Mouse (Mus musculus): ENCODE measurements around the gene 4930519P11Rik. TPM values are rescaled to one million over a fixed set of nuclear protein-coding genes. Genes with fewer than 3 reads are reported as not detected.

4930519P11Rik gene
- polyA plus RNA-seq, 1 experiment from 2014 or later = 0.72 TPM

DNA sequence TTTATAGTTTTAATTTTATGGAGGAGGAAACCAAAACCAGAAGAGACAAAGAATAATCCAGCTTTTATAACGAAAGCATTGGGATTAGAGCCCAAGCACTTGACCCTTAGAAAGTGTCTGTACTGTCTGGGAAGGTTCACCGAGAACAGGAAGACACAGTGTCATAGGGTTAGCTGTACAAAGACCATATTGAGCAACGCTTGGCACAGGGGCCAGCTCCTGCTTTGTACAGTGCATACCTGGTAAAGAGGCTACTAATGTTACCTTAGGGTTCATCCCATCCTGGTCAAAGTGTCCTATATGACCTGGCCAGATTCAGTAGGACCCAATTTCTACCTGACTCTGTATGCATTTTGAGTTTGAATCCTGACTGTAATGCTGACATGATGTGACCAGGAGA, 11.9 kb downstream of the 4930519P11Rik start:
- ATAC-seq (replicated peaks; ENCODE audit: insufficient number of reproducible peaks, low FRiP score, low TSS enrichment) = no peak
- Histone ChIP-seq H3K36me3 (ENCODE audit: control insufficient read depth, insufficient read depth, low read length) (no peaks in the 10 kb centered on the region), H3K27me3 (ENCODE audit: control insufficient read depth, insufficient read depth, low read length) (no peaks in the 10 kb centered on the region), H3K4me2 (no peak overlapping the region), H3K9me3 (replicated peaks; ENCODE audit: control insufficient read depth, low read length) (no peaks in the 10 kb centered on the region), H3K9ac (ENCODE audit: low read depth, low read length) (no peak overlapping the region), H3K4me3 (ENCODE audit: low read depth, low read length) (no peak overlapping the region), H3K27ac (ENCODE audit: low read depth, low read length) (no peak overlapping the region), H3K4me1 (ENCODE audit: control insufficient read depth, insufficient read depth, low read length) (no peaks in the 10 kb centered on the region)
- WGBS (ENCODE audit: insufficient replicate concordance) = 78% methylated on average over 3 of the region's 3 CpGs

DNA sequence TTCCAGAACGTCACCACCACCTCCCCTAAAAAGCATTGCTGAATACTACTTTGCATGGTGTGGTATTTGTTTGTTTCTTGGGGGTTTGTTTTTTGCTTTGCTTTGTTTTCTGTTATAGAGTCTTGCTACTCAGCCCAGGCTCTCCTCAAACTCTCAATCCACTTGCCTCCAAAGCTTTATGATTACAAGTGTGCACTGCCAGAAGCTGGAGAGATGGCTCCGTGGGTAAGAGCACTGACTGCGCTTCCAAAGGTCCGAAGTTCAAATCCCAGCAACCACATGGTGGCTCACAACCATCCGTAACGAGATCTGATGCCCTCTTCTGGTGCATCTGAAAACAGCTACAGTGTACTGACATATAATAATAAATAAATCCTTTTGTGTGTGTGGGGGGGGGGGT, 12.7 kb downstream of the 4930519P11Rik start:
- H3K36me3 ChIP-seq (ENCODE audit: control insufficient read depth, insufficient read depth, low read length) = no peaks in the 10 kb centered on the region
- no peaks in the 10 kb centered on the region for H3K4me1 ChIP-seq (ENCODE audit: control insufficient read depth, insufficient read depth, low read length)
- ATAC-seq (replicated peaks; ENCODE audit: insufficient number of reproducible peaks, low FRiP score, low TSS enrichment) = no peak
- no peak overlapping the region for H3K27ac ChIP-seq (ENCODE audit: low read depth, low read length)
- H3K27me3 ChIP-seq (ENCODE audit: control insufficient read depth, insufficient read depth, low read length) = no peaks in the 10 kb centered on the region
- no peak overlapping the region for H3K4me2 ChIP-seq
- H3K4me3 ChIP-seq (ENCODE audit: low read depth, low read length) = no peak overlapping the region
- no peak overlapping the region for H3K9ac ChIP-seq (ENCODE audit: low read depth, low read length)
- H3K9me3 ChIP-seq (replicated peaks; ENCODE audit: control insufficient read depth, low read length) = no peaks in the 10 kb centered on the region
- WGBS (ENCODE audit: insufficient replicate concordance) = 67% methylated on average over 6 of the region's 6 CpGs

DNA sequence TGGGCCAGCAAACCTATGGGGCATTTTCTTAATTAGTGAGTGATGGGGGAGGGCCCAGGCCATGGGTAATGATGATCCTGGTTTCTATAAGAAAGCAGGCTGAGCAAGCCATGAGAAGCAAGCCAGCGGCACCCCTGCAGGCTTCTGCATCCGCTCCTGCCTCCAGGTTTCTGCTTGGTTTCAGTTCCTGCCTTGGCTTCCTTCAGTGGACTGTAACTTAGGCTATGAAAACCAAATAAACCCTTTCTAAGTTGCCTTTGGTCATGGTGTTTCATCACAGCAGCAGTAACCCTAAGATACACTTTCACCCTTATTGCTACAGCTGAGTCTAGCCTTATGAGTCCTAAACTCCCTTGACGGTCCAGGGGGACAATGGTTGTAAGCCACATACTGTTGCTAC, 15.8 kb downstream of the 4930519P11Rik start:
- WGBS (ENCODE audit: insufficient replicate concordance) = 82% methylated on average over 3 of the region's 3 CpGs
- ATAC-seq (replicated peaks; ENCODE audit: insufficient number of reproducible peaks, low FRiP score, low TSS enrichment) = no peak
- no peaks in the 10 kb centered on the region for H3K4me1 ChIP-seq (ENCODE audit: control insufficient read depth, insufficient read depth, low read length)
- H3K9ac ChIP-seq (ENCODE audit: low read depth, low read length) = no peak overlapping the region
- H3K4me2 ChIP-seq = no peak overlapping the region
- H3K4me3 ChIP-seq (ENCODE audit: low read depth, low read length) = no peak overlapping the region
- H3K27me3 ChIP-seq (ENCODE audit: control insufficient read depth, insufficient read depth, low read length) = no peaks in the 10 kb centered on the region
- no peak overlapping the region for H3K27ac ChIP-seq (ENCODE audit: low read depth, low read length)
- 0 out of 2 replicates have a peak, but pooled peaks cover 3% of the 10 kb centered on the region for H3K9me3 ChIP-seq (replicated peaks; ENCODE audit: control insufficient read depth, low read length)
- H3K36me3 ChIP-seq (ENCODE audit: control insufficient read depth, insufficient read depth, low read length) = no peaks in the 10 kb centered on the region

DNA sequence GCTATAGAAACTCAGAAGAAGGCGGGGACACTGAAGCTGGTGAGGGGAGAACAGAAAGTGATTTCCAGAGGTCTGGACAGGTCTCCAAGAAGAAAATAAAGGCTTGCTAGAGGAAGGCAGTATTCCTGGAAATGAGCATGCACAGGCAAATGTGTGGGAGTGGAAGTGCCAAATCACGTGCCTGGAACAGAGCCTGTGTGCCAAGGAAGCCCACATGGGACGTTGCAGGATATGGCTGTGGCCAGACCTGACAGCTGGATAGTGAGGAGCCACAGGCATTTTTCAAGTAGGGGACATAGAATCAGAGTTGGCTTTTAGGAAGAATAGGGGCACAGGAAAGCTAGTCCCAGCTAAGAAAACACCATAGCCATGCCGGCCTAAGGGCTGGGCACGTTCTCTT, 17.5 kb downstream of the 4930519P11Rik start:
- H3K4me3 ChIP-seq (ENCODE audit: low read depth, low read length) = no peak overlapping the region
- no peaks in the 10 kb centered on the region for H3K4me1 ChIP-seq (ENCODE audit: control insufficient read depth, insufficient read depth, low read length)
- WGBS (ENCODE audit: insufficient replicate concordance) = 74% methylated on average over 5 of the region's 5 CpGs
- H3K27ac ChIP-seq (ENCODE audit: low read depth, low read length) = no peak overlapping the region
- no peaks in the 10 kb centered on the region for H3K36me3 ChIP-seq (ENCODE audit: control insufficient read depth, insufficient read depth, low read length)
- no peak overlapping the region for H3K9ac ChIP-seq (ENCODE audit: low read depth, low read length)
- H3K4me2 ChIP-seq = no peak overlapping the region
- 0 out of 2 replicates have a peak, but pooled peaks cover 3% of the 10 kb centered on the region for H3K9me3 ChIP-seq (replicated peaks; ENCODE audit: control insufficient read depth, low read length)
- ATAC-seq (replicated peaks; ENCODE audit: insufficient number of reproducible peaks, low FRiP score, low TSS enrichment) = no peak
- H3K27me3 ChIP-seq (ENCODE audit: control insufficient read depth, insufficient read depth, low read length) = no peaks in the 10 kb centered on the region

DNA sequence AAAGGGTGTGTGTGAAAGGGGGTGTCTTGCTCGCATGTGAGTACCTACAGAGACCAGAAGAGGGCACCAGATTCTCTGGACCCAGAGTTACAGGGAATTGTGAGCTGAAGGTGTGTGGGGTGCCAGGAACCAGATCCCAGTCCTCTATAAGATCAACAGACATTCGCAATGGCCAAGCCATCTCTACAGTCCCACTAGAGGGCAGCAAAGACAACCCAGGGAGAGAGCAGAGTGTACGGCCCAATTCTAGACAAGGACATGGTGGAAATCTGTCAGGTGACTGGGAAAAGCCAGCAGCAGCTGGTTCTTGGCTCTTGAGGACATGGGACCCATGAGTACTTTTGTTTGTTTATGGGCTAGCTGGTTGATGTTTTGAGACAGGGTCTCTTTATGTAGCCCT, 20.2 kb downstream of the 4930519P11Rik start:
- Histone ChIP-seq H3K4me1 (ENCODE audit: control insufficient read depth, insufficient read depth, low read length) (no peaks in the 10 kb centered on the region), H3K4me2 (no peak overlapping the region), H3K27me3 (ENCODE audit: control insufficient read depth, insufficient read depth, low read length) (no peaks in the 10 kb centered on the region), H3K36me3 (ENCODE audit: control insufficient read depth, insufficient read depth, low read length) (no peaks in the 10 kb centered on the region), H3K27ac (ENCODE audit: low read depth, low read length) (no peak overlapping the region), H3K9ac (ENCODE audit: low read depth, low read length) (no peak overlapping the region), H3K4me3 (ENCODE audit: low read depth, low read length) (no peak overlapping the region), H3K9me3 (replicated peaks; ENCODE audit: control insufficient read depth, low read length) (0 out of 2 replicates have a peak, but pooled peaks cover 3% of the 10 kb centered on the region)
- no peak for ATAC-seq (replicated peaks; ENCODE audit: insufficient number of reproducible peaks, low FRiP score, low TSS enrichment)
- WGBS (ENCODE audit: insufficient replicate concordance) = 61% methylated on average over 3 of the region's 3 CpGs

DNA sequence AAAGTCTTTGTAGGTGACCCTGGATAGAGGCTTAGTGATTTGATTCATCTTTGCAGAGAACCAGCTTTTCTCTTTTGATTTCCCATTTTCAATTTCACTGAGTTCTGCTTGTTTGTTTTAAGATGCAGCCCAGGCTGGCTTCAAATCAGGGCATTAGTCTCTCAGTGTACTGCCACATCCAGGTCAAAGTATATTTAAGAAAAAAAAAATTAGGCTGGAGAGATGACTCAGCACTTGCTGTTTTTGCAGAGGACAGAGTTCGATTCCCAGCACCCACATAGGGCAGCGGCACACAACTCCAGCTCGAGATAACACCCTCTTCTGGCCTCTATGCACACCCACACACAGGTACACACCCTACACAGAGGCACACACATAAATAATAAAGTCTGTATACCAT, 22.0 kb downstream of the 4930519P11Rik start:
- WGBS (ENCODE audit: insufficient replicate concordance) = 84% methylated on average over 3 of the region's 3 CpGs
- Histone ChIP-seq H3K36me3 (ENCODE audit: control insufficient read depth, insufficient read depth, low read length) (no peaks in the 10 kb centered on the region), H3K9ac (ENCODE audit: low read depth, low read length) (no peak overlapping the region), H3K9me3 (replicated peaks; ENCODE audit: control insufficient read depth, low read length) (0 out of 2 replicates have a peak, but pooled peaks cover 3% of the 10 kb centered on the region), H3K27me3 (ENCODE audit: control insufficient read depth, insufficient read depth, low read length) (no peaks in the 10 kb centered on the region), H3K4me2 (no peak overlapping the region), H3K4me3 (ENCODE audit: low read depth, low read length) (no peak overlapping the region), H3K27ac (ENCODE audit: low read depth, low read length) (no peak overlapping the region), H3K4me1 (ENCODE audit: control insufficient read depth, insufficient read depth, low read length) (no peaks in the 10 kb centered on the region)
- no peak for ATAC-seq (replicated peaks; ENCODE audit: insufficient number of reproducible peaks, low FRiP score, low TSS enrichment)

DNA sequence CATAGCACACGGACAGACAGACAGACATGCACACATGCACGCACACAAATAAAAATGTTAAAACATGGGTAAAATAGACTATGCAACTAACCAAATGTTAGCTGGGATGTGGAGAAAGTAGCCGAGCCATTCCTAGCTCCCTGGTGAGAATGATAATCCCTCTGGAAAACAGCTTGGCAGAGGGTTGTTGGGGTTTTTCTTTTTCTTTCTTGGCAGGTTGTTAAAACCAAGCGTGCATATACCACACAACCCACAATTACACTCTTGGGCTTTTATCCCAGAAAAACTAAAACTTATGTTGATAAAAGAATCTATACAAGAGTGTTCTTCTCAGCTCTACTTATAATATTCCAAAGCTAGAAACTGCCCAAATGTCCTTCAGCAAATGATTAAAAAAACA, 24.2 kb downstream of the 4930519P11Rik start:
- Histone ChIP-seq H3K27ac (ENCODE audit: low read depth, low read length) (no peak overlapping the region), H3K9me3 (replicated peaks; ENCODE audit: control insufficient read depth, low read length) (0 out of 2 replicates have a peak, but pooled peaks cover 3% of the 10 kb centered on the region), H3K27me3 (ENCODE audit: control insufficient read depth, insufficient read depth, low read length) (0 out of 2 replicates have a peak, but pooled peaks cover 2% of the 10 kb centered on the region), H3K9ac (ENCODE audit: low read depth, low read length) (no peak overlapping the region), H3K4me3 (ENCODE audit: low read depth, low read length) (no peak overlapping the region), H3K4me1 (ENCODE audit: control insufficient read depth, insufficient read depth, low read length) (peaks cover 3% of the 10 kb centered on the region), H3K36me3 (ENCODE audit: control insufficient read depth, insufficient read depth, low read length) (no peaks in the 10 kb centered on the region), H3K4me2 (no peak overlapping the region)
- 82% methylated on average over 4 of the region's 4 CpGs for WGBS (ENCODE audit: insufficient replicate concordance)
- no peak for ATAC-seq (replicated peaks; ENCODE audit: insufficient number of reproducible peaks, low FRiP score, low TSS enrichment)

DNA sequence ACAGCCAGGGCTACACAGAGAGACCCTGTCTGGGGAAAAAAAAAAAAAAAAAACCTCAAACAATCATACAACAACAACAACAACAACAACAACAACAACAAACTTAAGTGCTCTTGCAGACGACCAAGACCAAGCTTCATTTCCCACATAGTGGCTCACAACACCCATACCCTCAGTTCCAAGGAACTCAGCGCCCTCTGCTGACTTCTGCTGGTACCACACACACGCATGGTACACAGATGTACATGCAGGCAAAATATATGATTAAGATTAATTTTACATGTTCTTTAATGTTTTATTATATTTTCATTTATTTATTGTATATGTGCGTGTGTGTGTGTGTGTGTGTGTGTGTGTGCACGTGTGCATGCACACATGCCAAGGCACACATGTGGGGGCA, 26.8 kb downstream of the 4930519P11Rik start:
- Histone ChIP-seq H3K4me3 (ENCODE audit: low read depth, low read length) (no peak overlapping the region), H3K36me3 (ENCODE audit: control insufficient read depth, insufficient read depth, low read length) (no peaks in the 10 kb centered on the region), H3K9me3 (replicated peaks; ENCODE audit: control insufficient read depth, low read length) (no peaks in the 10 kb centered on the region), H3K9ac (ENCODE audit: low read depth, low read length) (no peak overlapping the region), H3K27ac (ENCODE audit: low read depth, low read length) (no peak overlapping the region), H3K4me2 (no peak overlapping the region), H3K4me1 (ENCODE audit: control insufficient read depth, insufficient read depth, low read length) (peaks cover 6% of the 10 kb centered on the region), H3K27me3 (ENCODE audit: control insufficient read depth, insufficient read depth, low read length) (0 out of 2 replicates have a peak, but pooled peaks cover 2% of the 10 kb centered on the region)
- WGBS (ENCODE audit: insufficient replicate concordance) = 73% methylated on average over 5 of the region's 5 CpGs
- ATAC-seq (replicated peaks; ENCODE audit: insufficient number of reproducible peaks, low FRiP score, low TSS enrichment) = no peak

DNA sequence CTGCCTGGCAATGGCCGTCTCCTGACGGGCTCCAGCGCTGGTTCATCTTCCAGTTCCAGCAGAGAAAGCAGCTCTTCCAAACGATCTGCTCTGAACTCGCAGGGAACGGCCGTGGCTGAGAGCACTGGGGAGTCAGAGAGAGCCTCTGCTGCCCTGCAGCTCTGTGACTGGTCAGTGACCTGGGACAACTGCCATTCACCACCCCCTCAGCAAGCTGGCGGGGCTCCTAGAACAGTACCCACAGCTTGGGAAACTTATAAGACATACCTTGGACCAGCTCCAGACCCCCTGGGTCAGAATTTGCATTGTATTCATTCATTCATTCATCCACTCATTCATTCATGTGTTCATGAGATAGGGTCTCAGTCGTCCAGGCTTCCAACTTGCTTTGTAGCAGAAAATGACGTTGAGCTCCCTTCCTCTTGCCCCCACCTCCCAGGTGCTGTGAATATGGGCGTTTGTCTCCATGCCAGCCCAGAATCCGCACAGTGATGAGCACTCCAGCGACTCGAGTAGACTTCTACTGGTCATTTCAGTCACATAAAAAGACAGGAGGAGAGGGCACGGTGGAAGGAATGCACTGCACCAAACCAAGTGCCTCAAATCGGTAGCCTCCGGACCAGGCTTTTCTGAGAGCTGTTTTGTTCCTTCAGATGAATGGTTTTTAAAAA, 28.2 kb downstream of the 4930519P11Rik start:
- no peaks in the 10 kb centered on the region for H3K36me3 ChIP-seq (ENCODE audit: control insufficient read depth, insufficient read depth, low read length)
- H3K9ac ChIP-seq (ENCODE audit: low read depth, low read length) = no peak overlapping the region
- H3K4me3 ChIP-seq (ENCODE audit: low read depth, low read length) = no peak overlapping the region
- no peak overlapping the region for H3K27ac ChIP-seq (ENCODE audit: low read depth, low read length)
- no peaks in the 10 kb centered on the region for H3K9me3 ChIP-seq (replicated peaks; ENCODE audit: control insufficient read depth, low read length)
- peaks cover 6% of the 10 kb centered on the region for H3K4me1 ChIP-seq (ENCODE audit: control insufficient read depth, insufficient read depth, low read length)
- no peak for ATAC-seq (replicated peaks; ENCODE audit: insufficient number of reproducible peaks, low FRiP score, low TSS enrichment)
- 66% methylated on average over 17 of the region's 17 CpGs for WGBS (ENCODE audit: insufficient replicate concordance)
- H3K4me2 ChIP-seq = no peak overlapping the region
- H3K27me3 ChIP-seq (ENCODE audit: control insufficient read depth, insufficient read depth, low read length) = 0 out of 2 replicates have a peak, but pooled peaks cover 2% of the 10 kb centered on the region

All from heart, embryonic 11.5 days (tissue).